Mouse (Mus musculus) liver, embryonic 12.5 days (tissue): Measurements from ENCODE around the gene Mapk3. TPM values are rescaled to one million over a fixed set of nuclear protein-coding genes. Genes with fewer than 3 reads are reported as not detected.

Experiments used
- ATAC-seq: fragments of 200-750 bp; cut with Nextera tagmentation; 2 replicates; pipeline ENCODE4 v1.8.0; 2017; ENCODE audit warnings: moderate number of reproducible peaks, mild to moderate bottlenecking, moderate library complexity
- H3K27ac ChIP-seq: fragments of 300-500 bp; sonication (generic); 2 replicates; pipeline ENCODE4 v1.5.1; 2016; ENCODE audit warnings: mild to moderate bottlenecking
- H3K27me3 ChIP-seq: fragments of 300-500 bp; sonication (generic); replicated peaks from 2 replicates; pipeline ENCODE4 v1.6.1; 2016; ENCODE audit warnings: mild to moderate bottlenecking, moderate library complexity
- H3K36me3 ChIP-seq: fragments of 300-500 bp; sonication (generic); 2 replicates; pipeline ENCODE4 v1.6.1; 2016; ENCODE audit warnings: mild to moderate bottlenecking, moderate library complexity
- H3K4me1 ChIP-seq: fragments of 300-500 bp; sonication (generic); 2 replicates; pipeline ENCODE4 v1.6.1; 2016
- H3K4me2 ChIP-seq: fragments of 300-500 bp; sonication (generic); 2 replicates; pipeline ENCODE4 v1.6.1; 2016; ENCODE audit warnings: mild to moderate bottlenecking, moderate library complexity
- H3K4me3 ChIP-seq: fragments of 300-500 bp; sonication (generic); 2 replicates; pipeline ENCODE4 v1.5.1; 2016; ENCODE audit warnings: mild to moderate bottlenecking, moderate library complexity
- H3K9ac ChIP-seq: fragments of 300-500 bp; sonication (generic); 2 replicates; pipeline ENCODE4 v1.6.1; 2016; ENCODE audit warnings: mild to moderate bottlenecking, moderate library complexity
- H3K9me3 ChIP-seq: fragments of 300-500 bp; sonication (generic); replicated peaks from 2 replicates; pipeline ENCODE4 v1.6.1; 2016; ENCODE audit warnings: mild to moderate bottlenecking, moderate library complexity
- WGBS: fragments of 180-500 bp; shearing (Covaris S2); methylation state at CpG from one replicate; pipeline ENCODE4 v1.1.7; 2016; ENCODE audit not compliant: insufficient replicate concordance; 5-methylcytosine and 5-hydroxymethylcytosine counted together
- polyA plus RNA-seq: library from polyadenylated mRNA; unstranded; fragments of >200 nt; fragmentation: Nextera tagmentation; extraction: Ambion mirVana; gene quantifications from 2 replicates; pipeline ENCODE4 v1.2.1, GENCODE M21; 2016

Gene Mapk3
- polyA plus RNA-seq, 1 experiment from 2014 or later: 25.0 TPM

- 76% methylated on average over 13 of the region's 13 CpGs for WGBS
- no peak overlapping the region for H3K9ac ChIP-seq
Measured at GRCm38 (mm10) chr7:126740132-126740735, 19.2 kb upstream of the Mapk3 start.

GRCm38 (mm10) chr7:126740977-126741376, 18.4 kb upstream of the Mapk3 start:
- Histone ChIP-seq H3K4me3 (no peak overlapping the region), H3K27me3 (no peaks in the 10 kb centered on the region), H3K36me3 (no peaks in the 10 kb centered on the region), H3K9ac (no peak overlapping the region), H3K9me3 (no peaks in the 10 kb centered on the region), H3K4me1 (peaks cover 3% of the 10 kb centered on the region; the same call in 1 of the 2 replicates), H3K4me2 (no peak overlapping the region), H3K27ac (no peak overlapping the region)
- 57% methylated on average over 5 of the region's 5 CpGs for WGBS
- no peak for ATAC-seq

More at GRCm38 (mm10) chr7:126740132-126740735, 19.2 kb upstream of the Mapk3 start:
- no peaks in the 10 kb centered on the region for H3K4me1 ChIP-seq
- H3K4me3 ChIP-seq: no peak overlapping the region
- H3K4me2 ChIP-seq: no peak overlapping the region
- no peaks in the 10 kb centered on the region for H3K9me3 ChIP-seq
- H3K27me3 ChIP-seq: no peaks in the 10 kb centered on the region
- no peak for ATAC-seq
- no peak overlapping the region for H3K27ac ChIP-seq
- H3K36me3 ChIP-seq: no peaks in the 10 kb centered on the region

- Histone ChIP-seq H3K4me2 (no peak overlapping the region), H3K9ac (no peak overlapping the region), H3K4me1 (peaks cover 8% of the 10 kb centered on the region; the same call in 1 of the 2 replicates), H3K9me3 (no peaks in the 10 kb centered on the region), H3K27me3 (no peaks in the 10 kb centered on the region), H3K36me3 (no peaks in the 10 kb centered on the region), H3K27ac (no peak overlapping the region), H3K4me3 (no peak overlapping the region)
- 70% methylated on average over 5 of the region's 5 CpGs for WGBS
- no peak for ATAC-seq
Measured at GRCm38 (mm10) chr7:126741452-126741851, 17.9 kb upstream of the Mapk3 start.

GRCm38 (mm10) chr7:126741964-126742482, 17.4 kb upstream of the Mapk3 start:
- 81% methylated on average over 13 of the region's 13 CpGs for WGBS

GRCm38 (mm10) chr7:126746066-126746465, 13.3 kb upstream of the Mapk3 start:
- Histone ChIP-seq H3K27me3 (no peaks in the 10 kb centered on the region), H3K9me3 (no peaks in the 10 kb centered on the region), H3K4me1 (peaks cover 14% of the 10 kb centered on the region), H3K27ac (peak overlapping the region; percentile 68), H3K36me3 (no peaks in the 10 kb centered on the region), H3K4me3 (peak overlapping the region; percentile 16; the same call in 1 of the 2 replicates), H3K4me2 (peak overlapping the region; percentile 43), H3K9ac (no peak overlapping the region)
- 38% methylated on average over 12 of the region's 12 CpGs for WGBS
- ATAC-seq: peak; percentile 35; the same call in 1 of the 2 replicates

More at GRCm38 (mm10) chr7:126741964-126742482, 17.4 kb upstream of the Mapk3 start:
- H3K27ac ChIP-seq: no peak overlapping the region
- no peaks in the 10 kb centered on the region for H3K9me3 ChIP-seq
- no peaks in the 10 kb centered on the region for H3K36me3 ChIP-seq
- H3K4me2 ChIP-seq: no peak overlapping the region
- H3K4me1 ChIP-seq: peaks cover 9% of the 10 kb centered on the region; the same call in 1 of the 2 replicates
- no peak overlapping the region for H3K4me3 ChIP-seq
- H3K27me3 ChIP-seq: no peaks in the 10 kb centered on the region
- no peak for ATAC-seq
- no peak overlapping the region for H3K9ac ChIP-seq

GRCm38 (mm10) chr7:126746798-126747197, 12.6 kb upstream of the Mapk3 start:
- Histone ChIP-seq H3K4me2 (peak overlapping the region; percentile 43; the same call in 1 of the 2 replicates), H3K27me3 (no peaks in the 10 kb centered on the region), H3K9ac (no peak overlapping the region), H3K36me3 (no peaks in the 10 kb centered on the region), H3K4me3 (peak overlapping the region; percentile 16; the same call in 1 of the 2 replicates), H3K9me3 (no peaks in the 10 kb centered on the region), H3K4me1 (peaks cover 14% of the 10 kb centered on the region), H3K27ac (peak overlapping the region; percentile 68)
- peak; percentile 59 for ATAC-seq
- WGBS: 20% methylated on average over 6 of the region's 6 CpGs

- Histone ChIP-seq H3K4me2 (no peak overlapping the region), H3K36me3 (no peaks in the 10 kb centered on the region), H3K9ac (no peak overlapping the region), H3K9me3 (no peaks in the 10 kb centered on the region), H3K27me3 (no peaks in the 10 kb centered on the region), H3K4me3 (no peak overlapping the region), H3K4me1 (peaks cover 14% of the 10 kb centered on the region), H3K27ac (0 out of 2 replicates have a peak overlapping the region, but pooled peaks have one; percentile 10)
- no peak for ATAC-seq
- 72% methylated on average over 7 of the region's 7 CpGs for WGBS
Measured at GRCm38 (mm10) chr7:126748824-126749223, 10.6 kb upstream of the Mapk3 start.

- no peak for ATAC-seq
- H3K36me3 ChIP-seq: no peaks in the 10 kb centered on the region
- H3K4me3 ChIP-seq: no peak overlapping the region
- H3K4me2 ChIP-seq: no peak overlapping the region
- no peaks in the 10 kb centered on the region for H3K27me3 ChIP-seq
- no peak overlapping the region for H3K27ac ChIP-seq
- WGBS: 88% methylated on average over 17 of the region's 17 CpGs
- peaks cover 14% of the 10 kb centered on the region for H3K4me1 ChIP-seq
- H3K9me3 ChIP-seq: no peaks in the 10 kb centered on the region
- no peak overlapping the region for H3K9ac ChIP-seq
Measured at GRCm38 (mm10) chr7:126749582-126750343, 9.6 kb upstream of the Mapk3 start.

GRCm38 (mm10) chr7:126754866-126755265, 4.5 kb upstream of the Mapk3 start:
- H3K27ac ChIP-seq: no peak overlapping the region
- no peaks in the 10 kb centered on the region for H3K9me3 ChIP-seq
- no peak overlapping the region for H3K4me3 ChIP-seq
- ATAC-seq: peak; percentile 45; the same call in 1 of the 2 replicates
- H3K27me3 ChIP-seq: no peaks in the 10 kb centered on the region
- no peaks in the 10 kb centered on the region for H3K36me3 ChIP-seq
- peaks cover 14% of the 10 kb centered on the region for H3K4me1 ChIP-seq
- H3K4me2 ChIP-seq: peak overlapping the region; percentile 33
- 3% methylated on average over 9 of the region's 9 CpGs for WGBS
- no peak overlapping the region for H3K9ac ChIP-seq

- Histone ChIP-seq H3K4me2 (no peak overlapping the region), H3K27me3 (no peaks in the 10 kb centered on the region), H3K9ac (no peak overlapping the region), H3K9me3 (no peaks in the 10 kb centered on the region), H3K36me3 (peaks cover 19% of the 10 kb centered on the region; the same call in 1 of the 2 replicates), H3K27ac (no peak overlapping the region), H3K4me3 (no peak overlapping the region), H3K4me1 (peaks cover 48% of the 10 kb centered on the region)
- no peak; the same call in 1 of the 2 replicates for ATAC-seq
- 67% methylated on average over 7 of the region's 7 CpGs for WGBS
Measured at GRCm38 (mm10) chr7:126758539-126758938, 862 bp upstream of the Mapk3 start.

- Histone ChIP-seq H3K9me3 (no peaks in the 10 kb centered on the region), H3K27ac (peak overlapping the region; percentile 88), H3K27me3 (no peaks in the 10 kb centered on the region), H3K36me3 (peaks cover 32% of the 10 kb centered on the region), H3K4me3 (peak overlapping the region; percentile 81), H3K9ac (peak overlapping the region; percentile 94), H3K4me2 (peak overlapping the region; percentile 100), H3K4me1 (peaks cover 55% of the 10 kb centered on the region)
- ATAC-seq: peak; percentile 42
- WGBS: 1% methylated on average over 23 of the region's 24 CpGs
Measured at GRCm38 (mm10) chr7:126759672-126760390, 430 bp downstream of the Mapk3 start.
